Mouse (Mus musculus) cerebellum, postnatal 25 days (tissue): Measurements from ENCODE around the gene 4921504E06Rik.

ENCODE experiments used
- DNase-seq, 2 experiments: peaks; one replicate each; pipeline ENCODE4 v3.0.0; 2021; ENCODE audit warnings: mixed read lengths in 2 of 2

4921504E06Rik gene

DNA sequence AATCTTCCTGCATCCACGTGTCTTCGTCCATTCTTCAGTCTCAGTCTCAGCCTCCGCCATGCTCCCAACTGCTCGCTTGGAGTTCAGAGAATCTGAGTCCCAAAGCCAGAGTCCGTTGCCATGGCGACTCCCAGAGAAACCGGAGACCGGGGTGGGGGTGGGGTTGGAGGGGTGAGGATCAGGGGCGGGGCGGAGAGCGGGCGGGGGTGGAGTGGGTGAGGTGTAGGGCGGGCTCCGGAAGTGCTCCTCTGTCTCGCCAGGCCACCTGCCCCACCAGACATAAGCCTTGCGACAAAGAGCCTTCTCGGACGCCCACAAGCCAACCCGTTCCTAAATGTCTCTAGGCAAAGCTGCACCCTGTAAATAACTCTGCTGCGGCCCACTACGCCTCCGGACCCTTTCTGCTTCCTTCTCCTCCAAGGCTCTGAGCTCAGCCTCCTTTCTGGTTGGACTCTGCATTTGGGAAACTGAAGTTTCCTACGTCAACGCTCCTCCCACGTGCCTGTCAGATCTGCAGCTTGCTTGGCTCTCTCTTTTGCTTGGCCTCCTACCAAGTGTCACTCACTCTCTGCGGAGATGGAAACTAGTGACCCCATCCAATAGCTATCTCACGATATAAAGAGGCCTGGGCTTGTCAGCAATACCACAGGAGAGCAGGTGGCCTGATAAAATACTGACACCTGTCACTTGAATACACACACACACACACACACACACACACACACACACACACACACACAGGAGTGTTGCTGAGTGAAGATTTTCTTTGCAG is at the start of gene 4921504E06Rik:
4921504E06Rik (minus strand) TSS at position 94 of the 772 bp plus-strand sequence.
- peak; percentile 51 to 72 for DNase-seq

DNA sequence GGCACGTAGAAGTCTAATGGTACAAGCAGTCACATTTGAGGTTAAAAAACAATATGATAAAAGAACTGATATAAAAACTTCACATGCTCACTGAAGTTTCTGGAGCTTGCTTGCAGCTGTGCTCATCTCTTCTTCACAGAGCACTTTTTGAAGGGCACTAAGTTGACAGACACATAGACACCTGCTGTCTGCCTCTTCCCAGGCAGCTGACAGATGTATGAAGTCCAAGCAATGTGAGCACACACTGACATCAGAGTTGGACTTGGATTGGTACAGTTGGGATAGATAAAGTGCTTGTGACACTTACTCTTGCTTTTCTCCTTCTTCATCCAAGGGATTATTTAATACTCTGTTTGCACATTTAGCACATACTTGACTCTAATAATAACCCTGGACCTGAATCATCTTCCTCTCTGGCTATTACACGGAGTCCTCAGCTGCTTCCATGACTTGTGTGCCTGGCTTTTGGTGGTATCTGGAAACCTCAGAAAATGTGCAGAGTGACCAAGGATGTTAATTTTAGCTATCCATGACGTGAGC is 47.7 kb upstream of the 4921504E06Rik start:
- DNase-seq: no peak

DNA sequence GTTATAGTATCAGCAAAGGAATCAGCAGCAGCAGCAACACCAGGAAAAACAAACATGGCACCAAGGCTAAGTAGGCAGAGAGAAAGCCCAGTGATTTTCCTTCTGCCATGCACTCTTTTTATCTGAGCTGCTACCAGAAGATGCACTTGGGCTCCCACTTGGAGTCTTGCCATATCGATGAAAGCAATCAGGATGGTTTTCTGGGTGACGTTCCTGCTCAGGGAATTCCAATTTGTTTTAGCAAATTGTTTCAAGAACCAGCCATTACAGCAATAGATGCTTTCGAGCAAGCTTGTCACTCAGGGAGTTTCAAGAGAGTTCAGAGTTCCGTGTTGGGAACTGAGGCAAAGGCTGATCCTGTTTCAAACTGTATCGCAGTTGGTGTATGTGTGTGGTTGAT is 47.1 kb upstream of the 4921504E06Rik start:
- no peak for DNase-seq

DNA sequence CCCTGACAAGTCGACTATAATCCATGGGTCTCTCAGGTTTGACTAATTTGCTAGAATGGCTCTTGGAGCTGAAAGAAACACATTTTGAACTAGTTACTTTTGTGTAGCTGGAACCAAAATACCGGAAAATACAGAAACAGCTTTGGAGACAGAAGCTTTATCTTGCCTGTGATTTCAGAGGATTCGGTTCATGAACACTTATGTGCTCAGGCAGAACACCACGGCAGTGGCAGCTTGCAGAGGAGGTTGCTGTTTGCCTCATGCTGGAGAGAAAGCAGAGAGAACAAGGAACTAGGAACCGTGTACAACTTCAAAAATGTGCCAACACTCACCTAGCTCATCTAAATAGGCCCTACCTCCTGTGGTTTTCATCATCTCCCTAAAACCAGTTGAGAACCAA is 46.1 kb upstream of the 4921504E06Rik start:
- no peak for DNase-seq

- no peak for DNase-seq
These were observed 43.3 kb upstream of the 4921504E06Rik start for GRCm38 (mm10) chr2:19596988-19597387.

DNA sequence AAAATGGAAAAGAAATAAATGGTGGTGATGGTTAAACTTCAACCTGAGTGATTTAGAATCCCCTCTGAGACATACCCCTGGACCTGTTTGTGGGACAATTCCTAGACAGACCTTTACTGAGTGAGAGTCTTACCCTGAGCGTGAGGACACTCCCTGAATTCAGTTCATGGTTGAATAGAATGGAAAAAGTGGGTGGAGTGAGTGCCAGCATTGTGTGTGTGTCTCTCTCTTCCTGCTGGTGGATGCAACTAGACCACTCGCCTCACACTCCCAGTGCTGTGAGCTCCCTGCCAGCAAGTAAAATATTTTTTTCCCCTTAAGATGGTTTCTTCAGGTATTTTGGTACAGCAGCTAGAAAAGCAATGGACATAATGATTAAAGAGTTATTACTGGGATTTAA is 42.7 kb upstream of the 4921504E06Rik start:
- DNase-seq: no peak

DNA sequence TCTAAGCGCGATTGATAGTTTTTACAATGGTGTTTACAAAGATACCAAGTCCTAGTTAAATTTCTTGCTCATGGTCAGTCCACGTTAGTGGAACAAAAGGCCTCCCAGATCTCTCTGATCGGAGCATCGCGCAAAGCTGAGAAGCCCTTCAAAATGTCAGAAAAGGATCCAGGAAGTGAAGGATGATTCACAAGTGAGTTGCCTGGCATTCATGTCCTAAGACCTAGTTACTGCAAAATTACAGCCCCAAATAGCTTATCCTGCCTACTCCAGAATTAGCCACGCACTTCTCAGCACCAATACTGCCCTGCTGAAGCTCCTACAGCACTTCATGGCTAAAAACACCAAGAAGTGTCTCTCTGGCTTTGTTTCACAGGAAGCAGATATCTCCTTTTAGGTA is 41.1 kb upstream of the 4921504E06Rik start:
- no peak for DNase-seq

DNA sequence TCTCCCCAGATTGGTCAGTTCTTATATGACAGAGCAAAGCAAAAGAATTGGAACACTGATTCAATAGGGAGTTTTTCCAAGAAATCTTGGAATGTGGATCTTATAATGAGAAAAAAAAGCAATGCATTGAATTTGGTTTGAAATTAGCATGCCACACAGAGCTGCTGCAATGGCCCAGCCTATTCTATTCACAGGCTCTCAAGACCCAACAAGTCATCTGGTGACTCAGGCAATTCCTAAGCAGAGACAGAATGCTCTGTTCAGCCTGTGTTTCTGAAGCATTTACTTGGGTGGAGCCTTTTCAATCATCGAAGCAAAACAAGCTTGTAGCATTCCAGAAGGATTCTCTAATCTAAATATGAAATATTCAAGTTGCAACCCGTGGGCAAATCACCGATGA is 26.1 kb upstream of the 4921504E06Rik start:
- DNase-seq: no peak

DNA sequence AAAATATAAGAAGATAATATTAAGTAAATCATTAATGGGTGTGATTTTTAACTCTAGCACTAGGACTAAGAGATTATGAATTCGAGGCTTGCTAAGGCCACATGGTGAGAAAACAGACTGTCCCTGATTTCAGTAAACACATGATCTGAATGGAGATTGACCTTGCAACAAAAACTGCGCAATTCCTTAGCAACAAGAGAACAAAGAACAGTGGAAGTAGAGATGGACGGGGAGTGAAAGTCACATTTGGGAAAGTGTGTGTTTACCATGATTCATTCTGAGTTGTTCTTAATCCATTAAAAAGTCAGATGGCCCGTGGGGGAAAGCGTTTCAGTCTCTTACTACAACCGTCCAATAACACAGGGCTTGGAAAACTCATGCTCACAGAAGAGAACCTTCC is 25.5 kb upstream of the 4921504E06Rik start:
- no peak for DNase-seq

- no peak for DNase-seq
These were observed 8.6 kb upstream of the 4921504E06Rik start for GRCm38 (mm10) chr2:19562114-19562829.

GRCm38 (mm10) chr2:19560654-19561053 is 6.9 kb upstream of the 4921504E06Rik start:
- DNase-seq: no peak

GRCm38 (mm10) chr2:19560071-19560470 is 6.4 kb upstream of the 4921504E06Rik start:
- DNase-seq: no peak

GRCm38 (mm10) chr2:19551396-19551795 is 2.3 kb downstream of the 4921504E06Rik start:
- DNase-seq: no peak

DNA sequence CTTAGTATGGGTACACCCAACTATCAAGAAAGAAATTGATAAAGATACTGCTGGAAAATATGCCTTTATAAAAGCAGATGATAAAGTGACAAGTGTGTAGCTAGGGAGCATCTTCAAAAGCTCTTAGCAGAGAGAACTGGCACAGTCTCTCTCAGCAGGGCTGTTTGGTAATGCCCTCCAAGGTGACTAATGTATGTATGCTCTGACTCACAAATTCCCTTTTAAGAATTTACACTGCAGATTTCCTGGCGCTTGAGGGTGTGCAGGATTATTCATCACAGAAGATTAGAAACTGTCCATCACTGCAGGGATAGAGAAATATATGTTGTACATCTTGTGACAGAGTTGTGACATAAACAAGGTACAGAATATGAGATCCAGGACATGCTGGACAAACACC is 12.8 kb downstream of the 4921504E06Rik start:
- DNase-seq: no peak

DNA sequence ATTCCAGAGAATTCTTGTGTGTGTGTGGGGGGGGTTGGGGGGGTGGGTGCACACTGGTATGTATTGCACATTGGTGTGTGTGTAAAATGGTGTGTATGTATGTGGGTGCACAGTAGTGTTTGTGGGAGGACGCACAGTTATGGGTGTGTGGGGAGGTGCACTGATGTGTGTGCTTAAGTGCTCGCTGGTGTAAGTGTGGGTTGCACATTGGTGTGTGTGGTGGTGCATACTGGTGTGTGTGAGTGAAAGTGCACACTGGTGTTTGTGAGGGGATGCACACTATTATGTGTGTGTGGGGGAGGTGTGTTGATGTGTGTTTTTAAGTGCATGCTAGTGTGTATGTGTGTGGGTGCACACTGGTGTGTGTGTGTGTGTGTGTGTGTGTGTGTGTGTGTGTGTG is 24.3 kb downstream of the 4921504E06Rik start:
- no peak for DNase-seq

GRCm38 (mm10) chr2:19528797-19529196 is 24.9 kb downstream of the 4921504E06Rik start:
- DNase-seq: peak; percentile 22 to 62

GRCm38 (mm10) chr2:19524071-19524470 is 29.6 kb downstream of the 4921504E06Rik start:
- no peak for DNase-seq

GRCm38 (mm10) chr2:19521662-19522061 is 32.1 kb downstream of the 4921504E06Rik start:
- peak in 1 of 2 experiments; percentile 14 for DNase-seq

- no peak for DNase-seq
These were observed 33.1 kb downstream of the 4921504E06Rik start for GRCm38 (mm10) chr2:19520617-19521016.

DNA sequence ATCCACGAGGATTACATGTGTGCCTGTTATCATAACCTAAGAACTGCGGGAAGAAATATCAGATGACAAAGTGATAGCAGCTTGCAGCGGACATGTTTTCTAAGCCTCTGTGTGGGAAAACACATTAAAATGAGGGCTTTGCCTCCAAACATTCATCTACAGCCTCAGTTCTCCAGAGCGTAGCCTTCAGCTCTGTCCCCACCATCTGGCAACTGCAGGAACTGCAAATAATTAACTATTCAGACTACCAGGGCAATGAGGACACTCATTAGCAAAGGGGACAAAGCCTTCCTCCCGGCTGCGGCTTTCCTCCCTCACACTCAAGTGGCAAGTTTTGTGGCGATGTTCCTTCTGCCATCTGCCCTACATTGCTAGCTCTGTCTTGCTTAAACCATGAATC is 33.9 kb downstream of the 4921504E06Rik start:
- peak; percentile 34 to 72 for DNase-seq

GRCm38 (mm10) chr2:19517952-19518351 is 35.8 kb downstream of the 4921504E06Rik start:
- DNase-seq: no peak

DNA sequence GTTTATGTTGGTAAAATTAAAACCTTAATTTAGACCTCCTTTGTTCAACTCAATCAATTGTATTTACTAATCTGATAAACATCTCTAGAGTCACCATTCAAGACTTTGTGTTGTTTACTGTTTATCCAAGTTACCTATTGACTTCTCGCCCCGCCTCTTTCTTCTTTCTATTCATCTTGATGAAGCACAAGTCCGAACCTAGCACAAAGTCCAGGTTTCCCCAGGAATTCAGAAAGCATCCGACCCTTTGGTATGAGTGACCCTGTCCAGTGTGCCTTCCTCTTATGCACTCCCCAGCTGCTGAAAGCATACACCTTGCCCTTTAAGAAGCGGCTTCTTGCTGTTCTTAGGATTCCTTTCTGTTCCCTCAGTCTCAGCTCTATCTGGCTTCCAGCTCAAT is 41.3 kb downstream of the 4921504E06Rik start:
- DNase-seq: no peak

GRCm38 (mm10) chr2:19511032-19511431 is 42.7 kb downstream of the 4921504E06Rik start:
- no peak for DNase-seq

DNA sequence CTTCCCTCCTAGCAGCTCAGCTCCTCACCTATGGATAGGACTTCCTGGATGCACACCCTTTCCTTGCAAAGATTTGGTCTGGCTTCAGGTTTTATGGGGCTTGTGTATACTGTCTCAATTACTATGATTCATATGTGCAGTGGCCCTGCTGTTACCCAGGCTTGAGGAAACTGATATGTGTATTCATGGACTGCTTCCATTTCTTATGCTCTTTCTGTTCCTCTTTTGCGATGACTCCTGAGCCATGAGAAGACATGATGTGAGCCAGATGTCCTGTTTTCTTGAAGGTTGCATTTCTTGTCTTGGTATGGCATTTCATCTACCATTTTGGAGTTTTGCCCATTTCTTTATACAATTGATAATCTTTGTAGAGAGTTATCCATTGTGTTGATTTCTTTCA is 48.0 kb downstream of the 4921504E06Rik start:
- no peak for DNase-seq
